Mouse (Mus musculus): Measurements from ENCODE around the gene Ankrd6.

GRCm38 (mm10) chr4:32874669-32875068 lies 76.0 kb downstream of the Ankrd6 start:
- TF ChIP-seq CTCF (IDR thresholded peaks at IDR 0.05; ENCODE audit: low read depth, low read length) = no peak
- TF ChIP-seq TAL1 (conservative IDR thresholded peaks at IDR 0.05; ENCODE audit: low read depth, low read length) = no peak
- TF ChIP-seq GATA1 (IDR thresholded peaks at IDR 0.05; ENCODE audit: borderline replicate concordance, low read length) = no peak
- TF ChIP-seq POLR2AphosphoS5 (IDR thresholded peaks at IDR 0.05; ENCODE audit: insufficient replicate concordance, low read depth, low read length) = no peak

Data from G1E (cell line).